Mouse (Mus musculus) bone marrow macrophage, adult 2 months (primary cell): ENCODE data around the gene Abca1. TPM values are rescaled to one million over a fixed set of nuclear protein-coding genes. Genes with fewer than 3 reads are reported as not detected.

Experiments used
- H3K27ac ChIP-seq: 2 replicates; pipeline ENCODE4 v1.5.1; 2012; ENCODE audit warnings: low read depth, low read length; ENCODE audit not compliant: insufficient read depth
- H3K4me1 ChIP-seq: 2 replicates; pipeline ENCODE4 v1.6.1; 2012; ENCODE audit warnings: low read length; ENCODE audit not compliant: control insufficient read depth, insufficient read depth
- H3K4me3 ChIP-seq: 2 replicates; pipeline ENCODE4 v1.5.1; 2012; ENCODE audit warnings: mild to moderate bottlenecking, low read length, moderate library complexity; ENCODE audit not compliant: insufficient read depth
- CTCF ChIP-seq: IDR thresholded peaks from 2 replicates; pipeline ENCODE4 v1.5.1; 2012; ENCODE audit warnings: low read depth, mild to moderate bottlenecking, low read length, moderate library complexity
- POLR2A ChIP-seq: IDR thresholded peaks from 2 replicates; pipeline ENCODE4 v1.6.1; 2012; ENCODE audit warnings: mild to moderate bottlenecking, low read depth, low read length, borderline replicate concordance
- polyA plus RNA-seq: library from polyadenylated mRNA; stranded (reverse); fragments of >200 nt; gene quantifications from 2 replicates; pipeline ENCODE4 v1.2.4, GENCODE M21; 2012; ENCODE audit not compliant: missing spikeins, insufficient read depth, insufficient read length

The Abca1 gene
- polyA plus RNA-seq, 1 experiment = 64.3 TPM

DNA sequence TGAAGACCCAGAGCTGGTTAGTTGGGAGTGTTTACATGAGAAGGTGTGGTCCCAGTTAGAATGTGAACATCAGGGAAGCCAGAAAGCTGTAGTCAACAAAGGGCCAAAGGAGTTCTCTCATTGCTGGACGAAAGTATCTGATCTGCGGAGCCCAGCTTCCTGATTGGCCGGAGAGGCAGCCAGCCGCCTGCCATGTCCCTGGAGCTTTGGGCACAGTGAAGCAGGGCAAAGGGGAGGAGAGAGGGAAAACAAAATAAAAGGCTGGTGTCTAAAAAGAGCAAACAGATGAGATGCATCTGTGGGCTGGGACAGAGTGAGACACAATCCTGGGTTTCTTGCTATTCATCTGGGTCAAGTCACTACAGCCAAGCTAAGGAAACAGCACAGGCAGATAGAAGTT is 44.3 kb downstream of the Abca1 start:
- H3K4me1 ChIP-seq = peaks cover 44% of the 10 kb centered on the region
- TF ChIP-seq CTCF (no peak), POLR2A (no peak)
- H3K27ac ChIP-seq = no peak overlapping the region
- H3K4me3 ChIP-seq = no peak overlapping the region

DNA sequence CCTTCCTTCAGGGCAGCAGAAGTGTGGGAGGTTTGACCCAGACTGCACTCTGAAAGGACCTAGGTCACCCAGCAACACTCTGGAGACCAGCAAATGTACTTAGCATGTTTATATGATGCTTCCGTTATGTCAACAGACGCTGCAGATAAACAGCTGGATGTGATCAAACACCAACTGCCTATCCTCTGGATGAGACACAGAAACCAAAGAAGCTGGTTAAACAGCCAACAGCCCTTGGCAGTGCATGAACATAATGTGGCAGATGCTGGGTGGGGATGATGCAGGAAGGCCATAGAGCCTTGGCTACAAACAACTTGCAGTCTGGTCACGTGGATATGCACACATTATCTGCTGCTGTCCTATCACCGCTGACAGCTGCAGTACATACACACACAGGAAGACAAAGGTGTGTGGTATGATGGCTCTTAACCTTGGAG is 47.8 kb downstream of the Abca1 start:
- Histone ChIP-seq H3K4me1 (peaks cover 20% of the 10 kb centered on the region), H3K27ac (no peak overlapping the region)
- no peak for TF ChIP-seq CTCF
- no peak for TF ChIP-seq POLR2A

DNA sequence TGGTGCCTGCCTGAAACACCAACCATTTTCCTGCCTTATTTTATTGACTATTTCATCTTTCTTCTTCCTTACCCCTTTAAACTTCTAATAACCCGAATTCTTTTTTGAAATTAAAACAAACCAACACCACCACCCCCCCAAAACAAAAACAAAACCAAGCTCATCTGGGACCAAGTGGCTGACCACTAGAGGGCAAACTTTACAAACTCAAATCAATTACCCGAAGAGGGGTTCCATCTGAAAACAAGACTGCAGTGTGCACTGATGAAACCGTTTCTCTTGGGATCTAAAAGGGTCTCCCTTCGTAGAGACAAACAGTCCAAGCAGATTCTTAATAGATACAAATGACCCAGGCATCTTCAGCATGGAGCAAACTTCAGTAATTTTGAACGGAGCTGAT is 49.3 kb downstream of the Abca1 start:
- no peak overlapping the region for H3K27ac ChIP-seq

More for the DNA sequence above, 47.8 kb downstream of the Abca1 start:
- no peak overlapping the region for H3K4me3 ChIP-seq

DNA sequence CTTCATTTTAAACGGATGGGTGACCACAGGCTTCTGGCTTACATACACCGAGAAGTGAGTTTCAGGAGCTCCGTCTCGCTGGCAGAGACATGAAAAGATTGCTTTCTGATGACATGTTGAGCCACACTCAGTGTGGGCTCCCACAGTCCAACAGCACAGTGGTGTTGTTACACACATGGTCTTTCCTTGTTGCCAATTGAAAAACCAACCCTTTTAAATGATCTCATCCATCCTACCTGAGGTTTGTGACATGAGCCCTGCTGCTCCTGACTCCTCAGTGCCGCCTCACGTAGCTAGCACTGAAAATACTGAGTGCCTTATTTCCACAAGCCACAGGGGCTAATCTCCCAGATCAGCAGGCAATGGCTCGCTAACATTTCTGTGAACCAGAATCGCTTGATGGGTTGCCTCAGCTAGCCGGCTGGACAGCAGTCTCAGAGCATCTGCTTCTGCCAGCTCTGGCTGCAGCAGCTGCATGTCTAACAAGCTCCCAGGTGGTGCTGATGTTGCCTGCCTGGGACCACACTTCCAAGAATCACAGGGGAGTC is 50.2 kb downstream of the Abca1 start:
- Histone ChIP-seq H3K4me1 (peaks cover 3% of the 10 kb centered on the region; the same call in 1 of the 2 replicates), H3K27ac (no peak overlapping the region), H3K4me3 (no peak overlapping the region)
- TF ChIP-seq POLR2A (no peak), CTCF (no peak)

More for the DNA sequence above, 49.3 kb downstream of the Abca1 start:
- TF ChIP-seq POLR2A = no peak
- TF ChIP-seq CTCF = no peak
- peaks cover 8% of the 10 kb centered on the region for H3K4me1 ChIP-seq
- H3K4me3 ChIP-seq = no peak overlapping the region

DNA sequence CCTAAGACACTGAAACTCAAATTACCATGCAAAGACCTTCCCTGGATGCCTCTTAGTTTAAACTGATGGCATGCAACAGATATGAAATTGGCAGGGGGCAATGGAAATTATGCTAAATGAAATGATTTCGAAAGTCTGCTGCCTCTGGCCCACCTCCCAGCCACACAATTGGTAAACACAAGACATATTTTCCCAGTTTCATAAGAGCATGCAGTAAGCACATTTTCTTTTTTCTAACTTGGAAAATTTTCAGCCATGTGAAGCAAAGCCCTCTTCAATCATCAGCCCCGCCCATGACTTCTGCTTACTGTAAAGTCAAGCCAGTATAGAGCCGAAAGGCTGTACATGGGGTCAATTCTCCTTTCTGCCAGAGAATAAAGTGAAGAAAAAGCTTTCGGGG is 51.5 kb downstream of the Abca1 start:
- Histone ChIP-seq H3K4me3 (no peak overlapping the region), H3K4me1 (peaks cover 3% of the 10 kb centered on the region; the same call in 1 of the 2 replicates), H3K27ac (no peak overlapping the region)
- no peak for TF ChIP-seq CTCF
- no peak for TF ChIP-seq POLR2A

DNA sequence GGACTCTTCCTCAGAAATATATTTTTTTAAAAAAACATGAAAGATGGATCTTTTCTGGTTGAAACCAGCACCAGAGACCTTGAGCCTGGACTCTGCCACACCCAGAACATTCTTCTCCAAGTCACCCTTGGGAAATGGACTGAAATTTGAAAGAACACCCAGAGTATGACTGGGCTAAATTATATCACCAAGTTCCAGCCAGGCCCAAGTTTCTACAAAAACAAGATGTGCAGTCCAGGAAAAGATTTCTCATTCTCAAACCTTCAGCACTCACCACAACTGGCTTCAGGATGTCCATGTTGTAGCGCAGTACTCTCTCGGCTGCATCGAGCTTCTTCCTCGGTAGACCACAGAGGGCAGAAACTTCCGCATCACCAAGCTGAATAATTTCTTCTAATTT is 53.0 kb downstream of the Abca1 start:
- H3K27ac ChIP-seq = no peak overlapping the region
- peaks cover 3% of the 10 kb centered on the region; the same call in 1 of the 2 replicates for H3K4me1 ChIP-seq
- H3K4me3 ChIP-seq = no peak overlapping the region
- no peak for TF ChIP-seq POLR2A
- TF ChIP-seq CTCF = no peak

DNA sequence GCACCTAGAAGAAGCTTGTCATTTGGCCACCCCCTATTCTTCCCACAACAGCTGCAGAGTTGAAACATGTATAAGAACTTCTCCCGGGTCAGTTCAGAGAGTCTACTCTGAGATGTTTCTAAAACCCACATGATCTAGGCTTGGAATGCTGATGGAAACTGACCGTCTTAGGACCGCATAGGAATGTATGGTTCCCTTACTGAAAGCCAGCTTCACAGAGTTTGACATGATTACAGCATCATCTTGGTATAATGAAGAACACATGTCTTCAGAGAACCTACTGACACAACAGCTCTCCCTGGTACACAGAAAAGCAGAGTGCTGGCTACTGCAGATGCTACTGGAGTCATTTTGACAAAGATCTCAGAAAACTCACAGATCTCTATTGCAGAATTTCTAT is 53.6 kb downstream of the Abca1 start:
- TF ChIP-seq POLR2A (no peak), CTCF (no peak)
- Histone ChIP-seq H3K27ac (no peak overlapping the region), H3K4me1 (peaks cover 3% of the 10 kb centered on the region; the same call in 1 of the 2 replicates), H3K4me3 (no peak overlapping the region)

DNA sequence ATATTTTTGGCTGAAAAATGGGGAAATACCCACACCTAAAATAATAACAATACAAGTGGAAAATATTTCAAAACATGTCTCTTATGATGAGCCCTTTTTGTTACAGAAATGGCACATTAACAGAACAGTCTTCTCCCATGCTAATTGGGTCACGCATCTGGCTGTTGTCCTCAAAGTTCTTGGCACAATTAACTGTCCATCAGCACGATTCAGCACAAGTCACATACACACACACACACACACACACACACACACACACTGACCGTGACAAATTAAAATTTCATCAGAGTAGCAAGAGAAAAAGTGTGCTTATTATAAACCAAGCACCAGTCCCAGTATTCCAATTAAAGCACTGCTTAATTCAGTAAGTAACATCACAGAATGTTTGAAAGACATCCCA is 55.1 kb downstream of the Abca1 start:
- Histone ChIP-seq H3K27ac (no peak overlapping the region), H3K4me3 (no peak overlapping the region), H3K4me1 (peaks cover 3% of the 10 kb centered on the region; the same call in 1 of the 2 replicates)
- TF ChIP-seq POLR2A = no peak
- no peak for TF ChIP-seq CTCF

DNA sequence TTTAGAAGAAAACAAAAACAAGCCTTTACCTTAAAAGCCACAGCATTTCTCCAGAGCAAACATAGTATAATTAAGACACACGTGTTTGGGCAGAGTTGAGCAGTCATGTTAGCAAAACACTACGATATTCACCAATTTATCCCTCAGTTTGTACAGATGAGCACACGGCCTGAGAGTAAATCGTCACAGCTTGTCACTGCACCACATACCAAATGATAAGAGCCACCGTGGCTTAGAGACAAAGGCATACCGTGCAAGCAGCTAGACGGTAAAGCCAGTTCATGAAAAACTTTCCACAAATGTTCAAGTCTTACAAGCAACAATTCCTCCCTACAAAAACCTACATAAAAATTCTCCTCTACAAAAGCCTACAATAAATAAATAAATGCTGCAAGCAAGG is 57.2 kb downstream of the Abca1 start:
- TF ChIP-seq POLR2A (no peak), CTCF (no peak)

DNA sequence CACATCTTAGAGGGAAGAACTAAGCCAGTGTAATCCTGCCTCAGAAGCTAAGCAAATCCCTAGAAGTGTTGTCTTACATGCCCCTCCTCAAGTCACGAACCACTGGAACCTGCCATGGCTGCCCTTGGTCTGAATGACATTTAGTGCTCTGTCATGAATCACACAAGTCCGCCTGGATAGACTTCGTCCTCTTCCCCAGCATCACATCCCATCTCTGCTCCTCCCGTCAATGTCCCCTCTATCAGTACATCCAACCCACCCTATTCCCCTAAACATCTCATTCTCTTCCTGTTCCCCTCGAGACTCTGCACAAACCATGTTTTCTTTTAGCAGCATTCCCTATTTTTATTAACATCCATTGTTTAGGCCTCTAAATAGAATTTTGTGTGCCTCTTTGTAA is 58.4 kb downstream of the Abca1 start:
- Histone ChIP-seq H3K4me1 (no peaks in the 10 kb centered on the region), H3K4me3 (no peak overlapping the region), H3K27ac (no peak overlapping the region)
- no peak for TF ChIP-seq POLR2A
- no peak for TF ChIP-seq CTCF

More for the DNA sequence above, 57.2 kb downstream of the Abca1 start:
- no peak overlapping the region for H3K27ac ChIP-seq
- H3K4me1 ChIP-seq = no peaks in the 10 kb centered on the region
- no peak overlapping the region for H3K4me3 ChIP-seq

DNA sequence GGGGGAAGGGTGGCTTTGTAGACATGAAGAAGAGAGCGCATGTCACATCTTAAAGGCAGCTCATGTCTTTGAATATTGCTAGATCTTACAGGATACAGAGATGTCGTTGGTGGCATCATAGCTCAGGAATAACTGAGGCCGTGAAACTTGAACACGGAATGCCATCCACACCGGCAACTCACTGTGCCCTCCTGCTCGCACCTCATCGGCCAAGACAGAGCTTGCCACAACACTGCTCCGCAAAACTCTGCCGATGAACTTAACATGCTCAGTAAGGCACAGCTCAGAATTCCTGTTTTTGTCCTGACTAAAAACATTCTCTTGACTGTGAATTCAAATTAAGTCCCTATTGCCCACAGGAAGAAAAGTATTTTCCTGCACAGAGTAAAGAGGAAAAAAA is 59.2 kb downstream of the Abca1 start:
- Histone ChIP-seq H3K4me3 (no peak overlapping the region), H3K4me1 (no peaks in the 10 kb centered on the region), H3K27ac (no peak overlapping the region)
- TF ChIP-seq CTCF = no peak
- no peak for TF ChIP-seq POLR2A
